Mouse (Mus musculus): ENCODE data around the gene Jmjd1c.

Jmjd1c gene

GRCm38 (mm10) chr10:67225528-67225927 lies 129.6 kb downstream of the Jmjd1c start:
- no peak for DNase-seq (ENCODE audit: low spot score in 2 of 2)

- DNase-seq (ENCODE audit: low spot score in 2 of 2): peak; percentile 75 to 76
Measured at GRCm38 (mm10) chr10:67226109-67226508, 130.2 kb downstream of the Jmjd1c start.

GRCm38 (mm10) chr10:67226543-67226942 lies 130.6 kb downstream of the Jmjd1c start:
- no peak for DNase-seq (ENCODE audit: low spot score in 2 of 2)

DNA sequence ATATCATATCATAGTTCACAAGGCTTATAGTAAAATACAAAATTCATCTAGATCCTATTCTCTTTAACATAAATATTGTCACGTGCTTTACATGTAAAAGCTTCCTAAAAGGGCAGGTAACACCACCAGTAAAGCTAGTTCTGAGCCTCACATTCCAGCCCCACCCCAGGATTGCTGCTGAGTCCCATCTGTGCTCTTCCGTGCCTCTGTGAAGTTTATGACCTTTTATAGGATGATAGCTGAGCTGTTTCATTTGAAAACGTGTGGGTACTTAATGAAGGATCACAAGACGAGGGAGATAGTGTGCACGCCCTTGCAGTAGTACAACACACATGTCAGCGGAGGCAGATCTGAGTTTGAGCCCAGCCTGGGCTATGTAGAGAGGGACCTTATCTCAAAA lies 134.5 kb downstream of the Jmjd1c start:
- no peak for DNase-seq (ENCODE audit: low spot score in 2 of 2)

DNA sequence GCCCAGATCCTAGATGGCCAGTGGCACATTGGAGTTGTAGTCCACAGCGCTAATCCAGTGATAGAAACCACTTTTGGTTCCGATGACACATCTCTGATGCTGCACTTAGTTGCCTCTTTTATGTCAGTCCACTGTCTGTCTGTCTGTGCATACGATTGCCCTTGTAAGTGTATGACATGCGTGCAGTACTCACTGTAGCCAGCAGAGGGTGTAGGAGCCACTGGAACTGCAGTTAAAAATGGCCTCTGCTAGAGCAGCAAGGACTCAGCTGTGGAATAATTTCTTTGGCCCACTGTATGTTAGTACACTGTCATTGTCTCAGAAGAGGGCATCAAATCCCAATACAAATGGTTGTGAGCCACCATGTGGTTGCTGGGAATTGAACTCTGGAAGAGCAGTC lies 151.2 kb downstream of the Jmjd1c start:
- DNase-seq (ENCODE audit: low spot score in 2 of 2): no peak

- DNase-seq (ENCODE audit: low spot score in 2 of 2): no peak
Measured at GRCm38 (mm10) chr10:67249486-67249885, 153.6 kb downstream of the Jmjd1c start.

GRCm38 (mm10) chr10:67250846-67251245 lies 154.9 kb downstream of the Jmjd1c start:
- DNase-seq (ENCODE audit: low spot score in 2 of 2): no peak

GRCm38 (mm10) chr10:67252353-67252752 lies 156.4 kb downstream of the Jmjd1c start:
- DNase-seq (ENCODE audit: low spot score in 2 of 2): peak; percentile 15 to 23

DNA sequence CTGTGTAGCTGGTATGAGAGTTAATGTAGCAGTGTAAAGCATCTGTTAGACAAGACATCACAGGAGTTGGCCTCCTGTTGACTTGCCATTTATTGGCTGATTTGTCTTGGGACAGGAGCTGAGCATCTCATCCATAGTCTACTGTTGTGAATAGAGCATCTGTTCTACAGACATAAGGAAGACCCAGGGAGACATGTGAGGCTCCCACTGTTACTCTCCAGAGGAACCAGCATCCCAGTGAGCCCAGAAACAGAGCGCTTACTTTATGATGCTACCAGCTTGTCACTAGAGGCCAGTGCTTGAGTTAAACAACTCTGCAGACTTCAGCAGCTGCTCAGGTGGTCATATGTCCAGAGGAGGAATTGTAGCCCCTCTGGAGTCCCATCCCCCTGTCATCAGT lies 157.2 kb downstream of the Jmjd1c start:
- no peak for DNase-seq (ENCODE audit: low spot score in 2 of 2)

DNA sequence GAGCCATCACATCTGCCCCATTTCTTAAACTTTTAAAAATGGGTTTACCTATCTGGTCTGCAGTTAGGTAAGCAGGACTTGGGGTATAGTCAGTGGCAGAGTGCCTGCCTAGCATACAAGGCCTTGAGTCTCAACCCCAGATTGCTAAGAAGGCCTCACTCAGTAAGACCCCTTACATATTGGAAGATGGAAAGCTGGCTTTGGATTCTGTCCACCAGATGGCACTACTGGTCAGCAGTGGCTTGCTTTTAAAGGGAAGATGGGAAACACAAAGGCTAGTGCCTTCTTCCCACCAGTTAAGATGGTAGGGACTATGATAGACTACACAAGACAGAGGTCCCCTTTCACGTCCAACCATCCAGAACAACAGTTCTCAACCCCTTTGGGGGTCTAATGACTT lies 168.9 kb downstream of the Jmjd1c start:
- DNase-seq (ENCODE audit: low spot score in 2 of 2): no peak

DNA sequence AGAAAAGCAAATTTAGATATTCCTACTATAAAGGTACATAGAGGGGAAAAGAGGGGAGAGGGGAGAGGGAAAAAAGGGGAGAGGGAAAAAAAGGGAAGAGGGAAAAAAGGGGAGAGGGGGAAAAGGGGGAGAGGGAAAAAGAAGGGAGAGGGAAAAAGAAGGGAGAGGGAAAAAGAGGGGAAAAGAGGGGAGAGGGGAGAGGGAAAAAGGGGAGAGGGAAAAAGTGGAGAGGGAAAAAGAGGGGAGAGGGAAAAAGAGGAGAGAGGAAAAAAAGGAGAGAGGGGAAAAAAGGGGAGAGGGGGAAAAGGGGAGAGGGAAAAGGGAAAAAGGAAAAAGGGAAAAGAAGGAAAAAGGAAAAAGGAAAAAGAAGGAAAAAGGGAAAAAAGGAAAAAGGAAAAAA lies 180.0 kb downstream of the Jmjd1c start:
- no peak for DNase-seq (ENCODE audit: low spot score in 2 of 2)

- no peak for DNase-seq (ENCODE audit: low spot score in 2 of 2)
Measured at GRCm38 (mm10) chr10:67281852-67282251, 185.9 kb downstream of the Jmjd1c start.

DNA sequence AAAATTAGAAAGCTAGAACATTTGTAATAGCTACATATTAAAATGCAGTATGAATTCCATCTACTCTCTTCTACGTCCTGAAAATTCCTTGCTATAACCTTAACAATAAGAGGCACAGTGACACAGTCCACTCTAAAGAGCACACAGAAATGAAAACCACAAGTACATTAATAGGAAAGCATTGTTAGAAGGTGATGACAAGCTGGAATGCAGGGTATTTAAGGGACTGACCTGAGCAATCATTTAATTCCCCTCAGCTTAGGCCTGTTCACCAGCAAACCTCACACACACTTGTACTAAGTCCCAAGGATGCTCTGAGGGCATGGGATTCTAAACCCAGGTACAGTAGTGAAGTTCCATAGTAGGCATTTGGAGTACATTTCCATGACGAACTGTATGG lies 186.6 kb downstream of the Jmjd1c start:
- no peak for DNase-seq (ENCODE audit: low spot score in 2 of 2)

- DNase-seq (ENCODE audit: low spot score in 2 of 2): no peak
Measured at GRCm38 (mm10) chr10:67283516-67283915, 187.6 kb downstream of the Jmjd1c start.

DNA sequence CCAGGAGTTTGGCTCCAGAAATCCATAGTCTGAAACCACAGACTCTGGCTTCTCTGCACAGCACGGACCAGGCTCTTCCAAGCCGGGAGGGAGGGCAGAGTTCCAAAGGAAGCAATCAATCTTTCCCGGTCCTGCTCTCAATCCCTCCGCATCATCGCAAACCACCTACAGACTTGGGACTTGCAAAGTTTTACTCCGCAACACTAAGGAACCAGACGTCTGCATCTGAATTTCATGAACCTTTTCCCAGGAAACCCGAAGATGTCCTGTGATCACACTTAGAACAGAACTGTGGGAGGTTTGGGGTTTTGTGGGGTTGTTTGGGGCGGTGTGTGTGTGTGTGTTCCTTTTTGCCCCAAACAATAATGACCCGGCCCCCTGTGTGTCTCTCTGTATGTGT lies 188.4 kb downstream of the Jmjd1c start:
- DNase-seq (ENCODE audit: low spot score in 2 of 2): no peak

DNA sequence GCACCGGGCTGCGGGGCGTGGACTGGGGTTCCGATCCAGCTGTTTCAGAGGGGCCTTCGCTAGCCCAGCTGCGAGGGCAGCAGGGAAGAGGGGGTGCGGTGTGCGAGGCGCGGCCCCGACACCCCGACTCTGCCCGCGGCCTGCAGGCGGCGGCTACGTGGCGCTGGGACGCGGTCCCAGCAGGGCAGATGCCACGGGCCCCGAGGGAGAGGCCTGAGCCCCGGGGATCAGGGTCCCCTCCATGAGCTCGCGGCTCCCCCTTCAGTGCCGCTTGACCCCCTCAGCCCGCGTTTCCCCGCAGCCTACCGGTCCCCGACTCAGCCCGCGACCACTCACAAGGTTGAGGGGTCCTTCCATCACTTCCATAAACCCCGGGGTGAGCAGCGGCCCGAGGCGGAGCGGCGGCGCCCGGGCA lies 188.8 kb downstream of the Jmjd1c start:
- no peak for DNase-seq (ENCODE audit: low spot score in 2 of 2)

- peak; percentile 89 to 90 for DNase-seq (ENCODE audit: low spot score in 2 of 2)
Measured at GRCm38 (mm10) chr10:67285176-67285814, 189.4 kb downstream of the Jmjd1c start, which contains the start of gene Nrbf2. Gene Nrbf2, minus strand, starts transcription at chr10:67285305.

DNA sequence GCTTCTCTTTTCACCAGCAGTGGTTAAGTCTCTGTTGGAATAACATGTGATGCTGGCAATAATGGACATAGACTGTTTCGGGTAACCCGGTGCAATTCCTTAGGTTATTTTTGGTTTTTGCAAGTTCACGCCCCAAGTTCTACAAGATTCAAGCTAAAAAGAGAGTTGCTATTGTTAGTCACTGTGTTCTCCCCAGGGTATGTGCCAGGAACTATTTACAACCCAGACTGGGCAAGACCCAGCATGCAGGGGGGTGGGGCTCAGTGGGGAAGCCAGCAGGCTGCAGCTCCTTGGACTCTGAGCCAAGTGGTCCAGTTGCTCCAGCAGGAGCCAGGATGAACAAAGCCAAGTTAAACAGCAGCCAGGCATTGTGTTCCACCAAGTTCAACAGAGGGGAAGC lies 192.0 kb downstream of the Jmjd1c start:
- DNase-seq (ENCODE audit: low spot score in 2 of 2): peak; percentile 93 to 95

- no peak for DNase-seq (ENCODE audit: low spot score in 2 of 2)
Measured at GRCm38 (mm10) chr10:67290622-67291021, 194.7 kb downstream of the Jmjd1c start.

DNA sequence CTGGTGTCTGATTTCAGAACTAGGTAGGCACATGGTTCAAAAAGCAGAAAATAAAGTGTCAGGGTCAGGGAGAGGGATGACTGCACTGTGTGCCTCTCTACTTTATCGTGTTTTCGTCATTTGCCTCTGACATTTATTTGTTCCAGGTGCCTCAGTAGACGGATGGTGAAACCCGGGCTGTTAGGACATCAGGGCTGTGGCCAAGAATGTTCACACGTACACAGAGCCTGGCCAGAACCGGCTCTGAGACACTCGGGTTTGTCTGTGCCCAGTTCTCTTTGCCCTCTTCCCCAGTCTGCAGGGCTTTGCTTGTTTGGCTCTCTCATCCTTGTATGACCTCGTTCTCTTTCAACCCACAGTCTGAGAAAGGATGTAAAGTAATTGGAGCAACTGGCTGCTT lies 195.2 kb downstream of the Jmjd1c start:
- no peak for DNase-seq (ENCODE audit: low spot score in 2 of 2)

DNA sequence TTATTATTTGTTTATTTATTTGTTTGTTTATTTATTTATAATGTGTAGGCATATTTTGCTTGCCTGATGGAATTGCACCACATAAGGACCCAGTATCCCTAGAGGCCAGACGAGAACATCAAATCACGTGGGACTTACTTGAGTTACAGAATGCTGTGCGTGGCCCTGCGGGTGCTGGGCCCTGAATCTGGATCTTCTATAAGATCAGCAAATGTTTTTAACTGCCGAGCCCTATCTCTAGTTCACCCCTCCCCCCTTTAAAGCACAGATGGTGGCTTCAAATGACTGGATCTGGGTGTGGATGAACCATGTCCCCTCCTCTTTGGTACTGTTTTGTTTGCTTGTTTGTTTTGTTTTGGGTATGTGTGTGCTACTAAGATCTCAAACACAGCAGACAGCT lies 199.4 kb downstream of the Jmjd1c start:
- DNase-seq (ENCODE audit: low spot score in 2 of 2): no peak

- DNase-seq (ENCODE audit: low spot score in 2 of 2): no peak
Measured at GRCm38 (mm10) chr10:67295938-67296466, 200.1 kb downstream of the Jmjd1c start.

DNA sequence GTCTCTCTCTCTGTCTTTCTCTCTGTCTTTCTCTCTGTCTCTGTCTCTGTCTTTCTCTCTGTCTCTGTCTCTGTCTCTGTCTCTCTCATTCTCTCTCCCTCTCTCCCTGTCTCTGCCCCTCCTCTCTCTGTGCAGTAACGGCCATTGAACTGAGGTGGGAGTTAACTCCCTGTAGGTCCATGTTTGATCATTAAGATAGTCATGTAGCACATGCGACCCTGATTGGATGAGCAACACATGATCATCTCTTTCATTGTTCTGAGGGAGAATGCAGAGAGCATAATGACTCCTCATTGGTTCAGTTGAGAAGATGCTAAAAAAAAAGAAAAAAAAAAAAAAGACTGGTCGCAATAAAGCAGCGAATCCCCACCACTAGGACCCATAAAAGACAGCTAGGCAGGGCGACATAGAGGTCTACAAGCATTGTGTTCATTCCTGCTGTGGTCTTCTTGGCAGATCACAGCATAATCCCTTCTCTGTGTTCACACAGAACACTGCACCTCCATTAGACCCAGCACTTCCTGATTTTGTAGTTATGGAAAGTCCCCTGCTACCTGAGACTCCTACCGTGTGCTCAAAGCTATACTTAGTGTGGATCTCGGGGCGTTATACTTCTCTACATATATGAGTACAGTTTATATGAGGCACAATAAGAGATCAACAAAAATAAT lies 200.7 kb downstream of the Jmjd1c start:
- DNase-seq (ENCODE audit: low spot score in 2 of 2): no peak
